Mouse (Mus musculus): ENCODE data around the gene Plxnc1.

DNA sequence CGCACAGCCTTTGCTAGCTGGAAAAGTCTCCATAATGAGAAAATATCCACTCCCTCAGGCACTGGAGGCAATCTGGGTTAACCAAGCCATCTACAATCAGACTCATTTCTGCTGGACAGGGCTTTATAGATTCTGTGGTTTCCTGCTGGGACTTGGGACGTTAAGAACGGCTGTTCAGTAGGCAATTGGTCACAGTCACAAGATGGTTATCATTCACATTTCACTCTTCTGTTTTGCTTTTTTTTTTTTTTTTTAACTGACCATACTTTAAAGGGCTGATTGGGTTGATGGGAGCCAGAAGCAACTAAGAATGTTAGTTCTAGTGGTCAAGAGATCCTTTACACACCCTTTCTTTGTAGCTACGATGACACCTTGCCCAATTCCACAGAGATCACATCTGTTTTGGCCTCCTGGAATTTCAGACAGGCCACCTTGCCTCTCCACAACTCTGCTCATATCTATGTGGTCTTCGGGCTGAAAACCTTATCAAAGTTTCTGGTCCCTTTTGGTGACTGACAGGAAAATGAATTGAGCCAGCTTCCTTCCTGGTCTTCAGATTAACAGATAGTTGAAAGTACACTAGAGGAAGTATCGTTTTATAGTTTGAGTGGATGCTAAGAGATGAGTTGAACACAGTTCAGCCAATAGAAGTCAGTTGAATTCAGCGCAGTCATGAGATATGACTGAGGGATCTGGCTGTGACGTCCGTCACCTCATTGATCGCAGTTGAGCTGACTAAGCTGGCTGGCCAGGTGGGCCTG lies 3.5 kb upstream of the Plxnc1 start:
- TF ChIP-seq ZNF384 (IDR thresholded peaks at IDR 0.05; ENCODE audit: low read depth, low read length) (no peak), CTCF (conservative IDR thresholded peaks at IDR 0.05 in 1 of 2, IDR thresholded peaks at IDR 0.05 in 1 of 2; ENCODE audit: low read depth in 2 of 2, low read length in 2 of 2) (no peak), MAZ (IDR thresholded peaks at IDR 0.05; ENCODE audit: low read depth, low read length) (no peak), MEF2A (IDR thresholded peaks at IDR 0.05; ENCODE audit: borderline replicate concordance, low read depth, low read length) (no peak), CHD2 (IDR thresholded peaks at IDR 0.05; ENCODE audit: low read length) (no peak), USF1 (IDR thresholded peaks at IDR 0.05; ENCODE audit: low read depth, low read length) (no peak), MYC (IDR thresholded peaks at IDR 0.05; ENCODE audit: low read depth, low read length) (no peak)

Data from CH12.LX (cell line).